Mouse (Mus musculus) erythroblast, embryonic 14.5 days (primary cell): ENCODE data around the gene Gpbar1.

ENCODE experiments used
- GATA1 ChIP-seq: IDR thresholded peaks from 2 replicates; pipeline ENCODE4 v1.6.1; 2012; ENCODE audit warnings: low read length, inconsistent platforms, mixed read lengths
- TAL1 ChIP-seq: IDR thresholded peaks from 3 replicates; pipeline ENCODE4 v1.6.1; 2012; ENCODE audit warnings: low read length, inconsistent platforms, mixed read lengths

GRCm38 (mm10) chr1:74314796-74315195 is 36.4 kb downstream of the Gpbar1 start:
- no peak for TF ChIP-seq TAL1
- TF ChIP-seq GATA1, result no peak
